Mouse (Mus musculus) right cerebral cortex, postnatal 36 days (tissue): ENCODE measurements at regions not wholly inside any gene's neighbourhood (a gene's known extent, or its start where the extent isn't known, plus 50 kb on each side); places are given as distances from the start of the nearest gene placed in this dataset.

Experiments used
- DNase-seq, 2 experiments: peaks; one replicate each; pipeline ENCODE4 v3.0.0; 2022; ENCODE audit warnings: low spot score in 2 of 2, mixed read lengths in 1 of 2

DNA sequence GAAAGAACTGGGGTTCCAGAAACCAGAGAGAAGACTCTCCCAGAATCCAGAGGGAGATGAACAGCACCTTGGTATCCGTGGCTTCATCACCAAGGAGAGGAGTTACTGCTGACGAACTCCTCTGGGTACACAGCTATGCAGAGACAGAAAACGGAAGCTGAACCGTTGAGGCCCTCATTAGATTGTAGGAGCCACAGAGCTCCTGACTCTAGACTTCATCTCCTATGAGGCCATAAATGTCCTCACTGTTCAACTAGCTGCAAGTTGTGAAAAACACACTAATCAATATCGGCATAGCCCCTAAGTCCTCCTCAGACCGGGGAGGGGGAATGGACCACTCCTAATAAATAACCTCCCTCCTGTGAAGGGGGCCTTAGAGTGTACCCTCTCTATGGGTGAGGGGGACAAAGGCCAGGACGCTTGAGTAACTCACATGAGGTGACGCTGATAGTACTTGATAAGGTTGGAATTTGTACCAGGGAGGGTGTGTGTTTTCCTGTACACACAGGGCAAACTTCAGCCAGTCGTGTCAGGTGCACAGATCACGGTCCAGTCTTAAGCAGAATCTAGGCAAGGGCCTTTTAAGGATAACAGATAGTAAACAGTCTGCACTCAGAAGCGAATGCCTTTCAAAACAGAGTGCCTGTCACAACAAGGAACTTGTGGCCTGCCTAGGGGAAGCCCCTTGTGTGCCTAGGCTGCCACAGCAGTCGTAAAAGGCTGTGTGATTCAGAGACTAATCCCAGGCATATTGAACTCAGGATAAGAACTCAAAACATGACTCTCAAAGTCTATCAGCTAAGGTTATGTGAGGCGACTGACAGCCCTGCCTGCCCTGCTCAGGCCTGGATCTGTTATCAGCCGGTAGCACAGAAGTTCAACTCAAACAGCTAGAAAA, 104.2 kb downstream of the Dyrk2 start:
- no peak for DNase-seq

DNA sequence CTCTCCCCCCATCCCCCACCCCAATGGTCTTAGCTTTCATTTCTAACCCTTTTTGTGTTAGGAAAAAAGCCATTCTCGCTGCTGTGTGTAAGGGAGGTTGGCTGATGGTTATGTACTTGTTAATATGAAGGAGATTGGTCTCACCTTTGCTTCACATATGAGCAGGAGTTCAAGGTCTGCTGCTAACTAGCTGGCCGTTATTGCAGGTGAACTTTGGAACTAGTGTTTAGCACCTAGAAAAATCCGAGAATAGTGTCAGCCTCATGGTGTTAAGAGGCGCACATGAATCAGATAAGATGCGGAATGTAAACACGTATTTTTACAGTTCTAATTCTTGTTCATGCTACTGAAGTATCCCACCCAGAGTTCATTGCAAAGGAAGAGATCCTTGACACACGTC, 103.2 kb downstream of the Dyrk2 start:
- DNase-seq, result no peak

GRCm38 (mm10) chr10:118769751-118770150, 100.3 kb downstream of the Dyrk2 start:
- DNase-seq, result no peak

DNA sequence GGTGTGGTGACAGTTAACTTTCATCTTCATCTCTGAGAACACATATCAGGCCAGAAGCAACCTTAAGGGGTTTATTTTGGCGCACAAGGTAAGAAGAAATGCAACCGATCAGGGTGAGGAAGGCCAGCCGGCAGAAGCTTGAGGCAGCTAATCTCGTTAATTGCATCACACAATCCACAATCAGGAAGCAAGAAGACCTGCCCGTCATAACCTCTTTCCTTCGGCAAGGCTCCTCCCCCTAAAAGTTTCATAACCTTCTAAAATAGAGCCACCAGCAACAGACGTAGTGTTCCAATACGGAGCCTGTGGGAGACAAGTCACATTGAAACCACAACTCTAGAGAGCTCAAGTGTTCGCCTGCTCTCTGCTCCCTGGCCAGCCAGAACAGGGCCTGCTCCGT, 91.4 kb downstream of the Dyrk2 start:
- DNase-seq, result no peak

- DNase-seq, result no peak
Observed at GRCm38 (mm10) chr10:118780831-118781569, 89.0 kb downstream of the Dyrk2 start.

- peak; percentile 49 to 56 for DNase-seq
Observed at GRCm38 (mm10) chr10:118781811-118782232, 88.2 kb downstream of the Dyrk2 start.

DNA sequence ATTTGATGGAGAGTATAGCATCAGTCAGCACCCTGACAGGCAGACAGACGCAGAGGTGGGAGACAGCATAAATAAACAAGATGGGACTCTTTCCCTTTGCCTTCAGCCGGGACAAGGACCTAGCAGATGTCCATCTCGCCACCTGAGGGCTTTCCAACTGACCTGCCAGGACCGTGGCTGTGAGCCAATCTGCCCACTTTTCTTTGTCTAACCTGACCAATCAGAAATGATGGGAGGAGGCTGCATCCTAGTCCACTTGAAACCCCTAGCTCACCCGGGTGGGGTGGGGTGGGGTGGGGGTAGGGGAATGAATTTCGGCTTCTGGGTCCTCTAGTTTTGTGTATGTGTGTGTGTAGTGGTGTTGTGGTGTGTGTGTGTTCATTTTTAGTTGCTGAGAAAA, 87.4 kb downstream of the Dyrk2 start:
- DNase-seq, result no peak

DNA sequence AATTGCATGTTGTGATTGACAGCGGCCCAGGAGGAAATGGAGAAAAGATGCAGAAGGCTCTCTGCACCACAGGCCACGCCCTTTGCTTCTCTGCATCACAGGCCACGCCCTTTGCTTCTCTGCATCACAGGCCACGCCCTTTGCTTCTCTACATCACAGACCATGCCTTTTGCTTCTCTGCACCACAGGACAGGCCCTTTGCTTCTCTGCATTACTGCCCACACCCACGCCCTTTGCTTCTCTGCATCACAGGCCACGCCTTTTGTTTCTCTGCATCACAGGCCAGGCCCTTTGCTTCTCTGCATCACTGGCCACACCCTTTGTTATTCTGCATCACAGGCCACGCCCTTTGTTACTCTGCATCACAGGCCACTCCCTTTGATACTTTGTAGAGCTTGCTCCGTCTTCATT, 82.7 kb downstream of the Dyrk2 start:
- no peak for DNase-seq

DNA sequence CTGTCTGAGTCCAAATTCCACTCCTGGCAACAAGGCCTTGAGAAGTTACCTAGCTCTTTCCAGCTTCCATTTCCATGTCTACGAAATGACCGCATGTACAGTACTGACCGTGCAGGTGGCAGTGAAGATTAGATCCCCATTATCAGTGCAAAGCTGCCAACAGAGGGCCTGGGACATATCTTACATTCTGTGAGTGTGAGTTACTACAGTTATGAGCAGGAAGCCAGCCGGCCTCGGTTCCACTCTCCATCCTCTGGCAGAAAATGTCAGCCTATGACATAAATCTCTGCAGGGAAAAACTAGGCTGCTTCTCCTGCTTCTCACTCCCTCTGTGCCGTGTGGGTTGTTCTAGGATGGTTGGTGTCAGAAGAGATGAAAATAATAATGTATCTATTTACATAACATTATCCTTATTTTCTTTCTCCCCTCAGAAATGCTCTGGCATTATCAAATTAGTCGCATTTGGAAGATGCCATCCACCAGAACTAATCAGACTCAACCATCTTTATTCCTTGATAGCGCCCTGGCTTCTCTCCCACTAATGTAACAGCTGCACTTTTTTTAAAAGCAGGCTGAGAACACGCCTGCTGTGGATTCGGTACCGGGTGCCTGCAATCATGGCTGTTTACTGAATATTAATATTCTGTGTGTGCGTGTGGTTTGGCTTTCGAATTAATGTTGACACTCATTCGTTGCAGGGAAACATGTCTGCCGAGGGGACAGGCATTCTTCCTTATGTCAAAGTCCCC, 77.5 kb downstream of the Dyrk2 start:
- no peak for DNase-seq

GRCm38 (mm10) chr10:118793794-118794193, 76.2 kb downstream of the Dyrk2 start:
- DNase-seq, result no peak

- DNase-seq, result no peak
Observed at GRCm38 (mm10) chr10:118794395-118795060, 75.5 kb downstream of the Dyrk2 start.

- DNase-seq, result no peak
Observed at GRCm38 (mm10) chr10:118795061-118795407, 75.0 kb downstream of the Dyrk2 start.

DNA sequence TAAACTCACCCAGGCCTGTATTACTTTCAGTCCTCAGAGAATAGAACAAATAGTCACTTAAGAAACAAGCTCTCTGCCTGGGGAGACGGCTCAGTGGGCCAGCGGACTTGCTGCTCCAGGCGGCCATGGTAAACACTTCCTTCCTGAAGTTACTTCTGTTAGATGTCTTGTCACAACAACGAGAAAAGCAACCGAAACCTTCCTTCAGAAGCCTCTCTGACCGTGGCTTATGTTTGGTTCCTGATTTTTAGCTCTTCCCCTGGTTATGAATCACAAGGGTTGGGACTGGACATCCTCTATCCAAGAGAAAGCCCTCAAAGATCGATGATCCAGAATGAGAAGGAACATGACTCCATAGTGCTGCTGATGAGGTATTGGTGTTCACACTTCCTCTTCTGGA, 73.5 kb downstream of the Dyrk2 start:
- DNase-seq, result no peak

GRCm38 (mm10) chr10:118797256-118797655, 72.8 kb downstream of the Dyrk2 start:
- no peak for DNase-seq

GRCm38 (mm10) chr10:118799767-118800166, 70.2 kb downstream of the Dyrk2 start:
- no peak for DNase-seq

DNA sequence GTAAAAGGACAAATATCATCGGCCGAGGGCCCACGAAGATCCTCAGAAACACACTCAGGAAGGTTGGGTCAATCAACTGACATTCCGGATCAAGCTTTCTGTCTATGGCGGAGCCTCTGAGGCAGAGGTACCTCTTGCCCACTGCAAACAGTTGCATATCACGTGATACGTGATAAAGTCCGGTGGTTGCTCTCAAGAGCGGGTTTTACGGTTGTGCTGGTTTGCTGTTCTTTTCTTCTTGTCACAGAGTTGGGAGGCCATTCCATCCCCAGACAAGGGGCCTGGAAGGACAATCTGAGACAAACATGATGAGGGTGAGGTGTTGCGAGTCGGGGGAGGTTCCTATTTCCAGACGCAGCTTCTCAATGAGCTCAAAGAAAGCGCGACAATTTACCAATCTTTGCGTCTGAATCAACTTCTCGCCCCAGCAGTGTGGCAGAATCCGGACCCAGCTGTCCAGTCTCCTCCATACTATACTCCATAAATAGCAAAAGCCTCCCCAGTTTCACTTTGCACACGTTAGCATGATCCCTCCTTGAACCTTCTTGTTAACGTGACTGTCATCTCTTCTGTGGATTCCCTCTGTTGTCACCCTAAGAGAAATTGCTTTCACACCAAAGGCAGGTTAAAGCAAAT, 66.0 kb downstream of the Dyrk2 start:
- no peak for DNase-seq

DNA sequence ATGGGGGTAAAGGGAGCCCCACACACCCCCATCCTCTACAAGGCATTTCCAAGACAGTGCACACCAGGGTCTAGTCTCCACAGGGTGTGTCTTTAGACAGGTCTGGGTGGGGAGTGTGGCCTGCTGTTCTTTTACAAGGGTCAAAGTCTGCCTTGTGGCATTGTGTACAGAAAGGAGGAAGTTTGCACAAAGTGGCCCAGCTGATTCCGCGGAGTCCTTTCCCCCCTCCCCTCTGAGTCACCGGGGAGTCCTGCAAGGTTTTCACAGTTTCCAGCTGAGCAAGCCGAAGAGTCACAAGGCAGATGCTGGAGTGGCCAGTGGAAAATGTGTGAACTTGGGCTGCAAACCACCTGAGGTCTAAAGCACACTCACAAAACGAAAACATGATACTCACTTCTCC, 65.4 kb downstream of the Dyrk2 start:
- DNase-seq, result no peak
